Mouse (Mus musculus) left cerebral cortex, adult 2 months (tissue): ENCODE measurements around the gene Dennd4b. TPM values are rescaled to one million over a fixed set of nuclear protein-coding genes. Genes with fewer than 3 reads are reported as not detected.

ENCODE experiments used
- DNase-seq, 2 experiments: peaks; one replicate each; pipeline ENCODE4 v3.0.0; 2021 to 2022; ENCODE audit warnings: low spot score in 2 of 2, mixed read lengths in 1 of 2; ENCODE audit errors: extremely low spot score in 1 of 2
- H3K27ac ChIP-seq: fragments of 200-600 bp; 2 replicates; pipeline ENCODE4 v1.8.1; 2022
- H3K4me3 ChIP-seq: fragments of 200-600 bp; 2 replicates; pipeline ENCODE4 v1.8.1; 2022
- CTCF ChIP-seq: fragments of 200-600 bp; IDR thresholded peaks from 2 replicates; pipeline ENCODE4 v1.8.1; 2022; ENCODE audit warnings: antibody characterized with exemption, mild to moderate bottlenecking, moderate library complexity
- intact Hi-C: fragments of 180-260 bp; cut with DNase I; formaldehyde crosslinking; loops from one replicate; pipeline ENCODE4 v1.15.1; 2025
- total RNA-seq, 2 experiments: library from RNA; stranded (reverse); gene quantifications; 2 replicates each; pipeline ENCODE4 v1.2.3; 2021

Dennd4b gene
- total RNA-seq, 2 experiments from 2014 or later: 35.0 to 36.7 TPM

GRCm38 (mm10) chr3:90290602-90291001 is 25.6 kb downstream of the Dennd4b start:
- intact Hi-C loops: loop anchor here (5.0 to 10.0 kb wide), 2 partner anchors 82 to 184 kb away; partner anchors contain the start of gene Ilf2
- Histone ChIP-seq H3K4me3 (no peak overlapping the region), H3K27ac (no peak overlapping the region)
- no peak for DNase-seq
- TF ChIP-seq CTCF: peak; percentile 22

GRCm38 (mm10) chr3:90291982-90292344 is 27.0 kb downstream of the Dennd4b start:
- intact Hi-C loops: loop anchor here (2.0 to 10.0 kb wide), 3 partner anchors 27 to 183 kb away; partner anchors contain the start of genes Dennd4b and Ilf2
- no peak for TF ChIP-seq CTCF
- Histone ChIP-seq H3K27ac (peak overlapping the region; percentile 91), H3K4me3 (peak overlapping the region; percentile 55)
- DNase-seq: no peak

- peak; percentile 98 to 99 for DNase-seq
- no peak for TF ChIP-seq CTCF
- intact Hi-C loops: loop anchor here (2.0 to 10.0 kb wide), 3 partner anchors 28 to 182 kb away; partner anchors contain the start of genes Dennd4b and Ilf2
- Histone ChIP-seq H3K27ac (peak within 1 kb of the TSS; percentile 97), H3K4me3 (peak within 1 kb of the TSS; percentile 62)
Observed at GRCm38 (mm10) chr3:90292345-90293275, 27.6 kb downstream of the Dennd4b start, which contains the start of gene Gatad2b. Gene Gatad2b (plus strand): TSS chr3:90293178.

- intact Hi-C loops: loop anchor here (2.0 to 10.0 kb wide), 3 partner anchors 29 to 181 kb away; partner anchors contain the start of genes Dennd4b and Ilf2
- peak; percentile 20 to 39 for DNase-seq
- TF ChIP-seq CTCF: no peak
- H3K4me3 ChIP-seq: peak overlapping the region; percentile 62
- H3K27ac ChIP-seq: peak overlapping the region; percentile 97
Observed at GRCm38 (mm10) chr3:90293352-90294063, 28.5 kb downstream of the Dennd4b start.

- Histone ChIP-seq H3K27ac (peak overlapping the region; percentile 97), H3K4me3 (peak overlapping the region; percentile 62)
- intact Hi-C loops: loop anchor here (5.0 to 10.0 kb wide), 2 partner anchors 78 to 181 kb away; partner anchors contain the start of gene Ilf2
- TF ChIP-seq CTCF: no peak
- DNase-seq: no peak
Observed at GRCm38 (mm10) chr3:90294064-90294440, 29.1 kb downstream of the Dennd4b start.

- intact Hi-C loops: loop anchor here (5.0 to 10.0 kb wide), 2 partner anchors 78 to 180 kb away; partner anchors contain the start of gene Ilf2
- Histone ChIP-seq H3K27ac (no peak overlapping the region), H3K4me3 (peak overlapping the region; percentile 62)
- no peak for TF ChIP-seq CTCF
- no peak for DNase-seq
Observed at GRCm38 (mm10) chr3:90294651-90295050, 29.7 kb downstream of the Dennd4b start.

- intact Hi-C loops: no loop called here
- no peak overlapping the region for H3K27ac ChIP-seq
- no peak for TF ChIP-seq CTCF
- no peak for DNase-seq
- no peak overlapping the region for H3K4me3 ChIP-seq
Observed at GRCm38 (mm10) chr3:90305801-90306200, 40.8 kb downstream of the Dennd4b start.

GRCm38 (mm10) chr3:90309589-90309988 is 44.6 kb downstream of the Dennd4b start:
- TF ChIP-seq CTCF: no peak
- Histone ChIP-seq H3K27ac (no peak overlapping the region), H3K4me3 (no peak overlapping the region)
- intact Hi-C loops: no loop called here
- no peak for DNase-seq

- DNase-seq: no peak
- Histone ChIP-seq H3K27ac (no peak overlapping the region), H3K4me3 (no peak overlapping the region)
- intact Hi-C loops: no loop called here
- TF ChIP-seq CTCF: peak; percentile 41
Observed at GRCm38 (mm10) chr3:90313367-90313766, 48.4 kb downstream of the Dennd4b start.

GRCm38 (mm10) chr3:90314241-90314640 is 49.3 kb downstream of the Dennd4b start:
- intact Hi-C loops: no loop called here
- Histone ChIP-seq H3K4me3 (no peak overlapping the region), H3K27ac (no peak overlapping the region)
- no peak for TF ChIP-seq CTCF
- DNase-seq: no peak

GRCm38 (mm10) chr3:90322289-90322688 is 57.3 kb downstream of the Dennd4b start:
- intact Hi-C loops: no loop called here
- no peak for TF ChIP-seq CTCF
- Histone ChIP-seq H3K4me3 (no peak overlapping the region), H3K27ac (peak overlapping the region; percentile 42; the same call in 1 of the 2 replicates)
- no peak for DNase-seq
